Mouse (Mus musculus) limb, embryonic 13.5 days (tissue): ENCODE data around the gene 4933411K16Rik. TPM values are rescaled to one million over a fixed set of nuclear protein-coding genes. Genes with fewer than 3 reads are reported as not detected.

Experiments used
- ATAC-seq: fragments of 200-750 bp; cut with Nextera tagmentation; 2 replicates; pipeline ENCODE4 v1.8.0; 2017; ENCODE audit warnings: low read depth, moderate number of reproducible peaks, moderate TSS enrichment; ENCODE audit not compliant: low FRiP score
- H3K27ac ChIP-seq: fragments of 300-500 bp; sonication (generic); 2 replicates; pipeline ENCODE4 v1.5.1; 2015; ENCODE audit warnings: inconsistent platforms, mild to moderate bottlenecking, moderate library complexity
- H3K27me3 ChIP-seq: fragments of 300-500 bp; sonication (generic); 2 replicates; pipeline ENCODE4 v1.6.1; 2015; ENCODE audit warnings: mild to moderate bottlenecking, inconsistent platforms
- H3K36me3 ChIP-seq: fragments of 300-500 bp; sonication (generic); 2 replicates; pipeline ENCODE4 v1.6.1; 2015; ENCODE audit warnings: inconsistent platforms, mild to moderate bottlenecking, moderate library complexity
- H3K4me1 ChIP-seq: fragments of 300-500 bp; sonication (generic); 2 replicates; pipeline ENCODE4 v1.6.1; 2015; ENCODE audit warnings: inconsistent platforms
- H3K4me2 ChIP-seq: fragments of 300-500 bp; sonication (generic); replicated peaks from 2 replicates; pipeline ENCODE4 v1.6.1; 2015; ENCODE audit warnings: inconsistent platforms, mild to moderate bottlenecking, moderate library complexity
- H3K4me3 ChIP-seq: fragments of 300-500 bp; sonication (generic); 2 replicates; pipeline ENCODE4 v1.5.1; 2015; ENCODE audit warnings: moderate library complexity, mild to moderate bottlenecking, inconsistent platforms
- H3K9ac ChIP-seq: fragments of 300-500 bp; sonication (generic); 2 replicates; pipeline ENCODE4 v1.6.1; 2015; ENCODE audit warnings: mild to moderate bottlenecking, inconsistent platforms
- H3K9me3 ChIP-seq: fragments of 300-500 bp; sonication (generic); 2 replicates; pipeline ENCODE4 v1.6.1; 2016; ENCODE audit warnings: inconsistent platforms
- WGBS: fragments of 180-500 bp; shearing (Covaris S2); methylation state at CpG from one replicate; pipeline ENCODE4 v1.1.7; 2015; 5-methylcytosine and 5-hydroxymethylcytosine counted together
- polyA plus RNA-seq: library from polyadenylated mRNA; unstranded; fragments of >200 nt; fragmentation: Nextera tagmentation; extraction: Ambion mirVana; gene quantifications from 2 replicates; pipeline ENCODE4 v1.2.1, GENCODE M21; 2015

4933411K16Rik gene
- polyA plus RNA-seq, result 0.17 TPM in 1 of 2 replicates, not detected in the other

- Histone ChIP-seq H3K4me3 (no peak within 1 kb of the TSS), H3K4me2 (no peak within 1 kb of the TSS), H3K9ac (no peak within 1 kb of the TSS), H3K27ac (no peak within 1 kb of the TSS), H3K36me3 (no peaks in the 10 kb centered on the region), H3K27me3 (no peaks in the 10 kb centered on the region), H3K4me1 (no peaks in the 10 kb centered on the region), H3K9me3 (no peaks in the 10 kb centered on the region)
- WGBS, result 69% methylated on average over 4 of the region's 4 CpGs
- no peak for ATAC-seq
These were observed at the start of gene 4933411K16Rik for GRCm38 (mm10) chr19:42051948-42052347. Gene 4933411K16Rik (plus strand): TSS chr19:42052248.

- Histone ChIP-seq H3K27me3 (no peaks in the 10 kb centered on the region), H3K4me1 (peaks cover 57% of the 10 kb centered on the region), H3K9me3 (no peaks in the 10 kb centered on the region), H3K9ac (no peak overlapping the region), H3K4me3 (no peak overlapping the region), H3K36me3 (no peaks in the 10 kb centered on the region), H3K27ac (no peak overlapping the region), H3K4me2 (no peak overlapping the region)
- 62% methylated on average over 6 of the region's 6 CpGs for WGBS
- no peak for ATAC-seq
These were observed 47.8 kb upstream of the 4933411K16Rik start for GRCm38 (mm10) chr19:42004258-42004657.

GRCm38 (mm10) chr19:42005616-42006015, 46.4 kb upstream of the 4933411K16Rik start:
- H3K4me1 ChIP-seq, result peaks cover 53% of the 10 kb centered on the region
- H3K27ac ChIP-seq, result no peak overlapping the region
- 72% methylated on average over 3 of the region's 3 CpGs for WGBS
- no peak overlapping the region for H3K4me3 ChIP-seq
- H3K4me2 ChIP-seq, result no peak overlapping the region
- no peak overlapping the region for H3K9ac ChIP-seq
- H3K9me3 ChIP-seq, result no peaks in the 10 kb centered on the region
- no peak for ATAC-seq
- H3K27me3 ChIP-seq, result no peaks in the 10 kb centered on the region
- H3K36me3 ChIP-seq, result no peaks in the 10 kb centered on the region

GRCm38 (mm10) chr19:42006568-42006967, 45.5 kb upstream of the 4933411K16Rik start:
- H3K9me3 ChIP-seq, result no peaks in the 10 kb centered on the region
- WGBS, result 49% methylated on average over 8 of the region's 8 CpGs

GRCm38 (mm10) chr19:42008586-42008985, 43.5 kb upstream of the 4933411K16Rik start:
- no peak overlapping the region for H3K4me3 ChIP-seq
- peaks cover 7% of the 10 kb centered on the region; the same call in 1 of the 2 replicates for H3K36me3 ChIP-seq
- 53% methylated on average over 3 of the region's 3 CpGs for WGBS
- H3K9ac ChIP-seq, result no peak overlapping the region
- H3K4me2 ChIP-seq, result no peak overlapping the region
- ATAC-seq, result no peak
- peaks cover 39% of the 10 kb centered on the region for H3K4me1 ChIP-seq
- H3K27me3 ChIP-seq, result no peaks in the 10 kb centered on the region
- H3K9me3 ChIP-seq, result no peaks in the 10 kb centered on the region
- peak overlapping the region; percentile 29; the same call in 1 of the 2 replicates for H3K27ac ChIP-seq

More at GRCm38 (mm10) chr19:42006568-42006967, 45.5 kb upstream of the 4933411K16Rik start:
- peaks cover under 1% of the 10 kb centered on the region; the same call in 1 of the 2 replicates for H3K36me3 ChIP-seq
- no peak overlapping the region for H3K9ac ChIP-seq
- no peak overlapping the region for H3K27ac ChIP-seq
- no peaks in the 10 kb centered on the region for H3K27me3 ChIP-seq
- no peak for ATAC-seq
- H3K4me3 ChIP-seq, result no peak overlapping the region
- H3K4me1 ChIP-seq, result peaks cover 43% of the 10 kb centered on the region
- H3K4me2 ChIP-seq, result no peak overlapping the region

- H3K27me3 ChIP-seq, result no peaks in the 10 kb centered on the region
- ATAC-seq, result no peak
- no peak overlapping the region for H3K4me3 ChIP-seq
- H3K9ac ChIP-seq, result no peak overlapping the region
- peaks cover 7% of the 10 kb centered on the region; the same call in 1 of the 2 replicates for H3K36me3 ChIP-seq
- peaks cover 40% of the 10 kb centered on the region for H3K4me1 ChIP-seq
- H3K4me2 ChIP-seq, result no peak overlapping the region
- WGBS, result 27% methylated on average over 7 of the region's 7 CpGs
- H3K9me3 ChIP-seq, result no peaks in the 10 kb centered on the region
- H3K27ac ChIP-seq, result peak overlapping the region; percentile 29; the same call in 1 of the 2 replicates
These were observed 43.0 kb upstream of the 4933411K16Rik start for GRCm38 (mm10) chr19:42009067-42009466.

- Histone ChIP-seq H3K4me2 (no peak overlapping the region), H3K4me1 (peaks cover 45% of the 10 kb centered on the region), H3K27me3 (no peaks in the 10 kb centered on the region), H3K9ac (no peak overlapping the region), H3K27ac (no peak overlapping the region), H3K36me3 (peaks cover 7% of the 10 kb centered on the region; the same call in 1 of the 2 replicates), H3K4me3 (no peak overlapping the region), H3K9me3 (no peaks in the 10 kb centered on the region)
- ATAC-seq, result no peak
- WGBS, result 71% methylated on average over 4 of the region's 4 CpGs
These were observed 41.6 kb upstream of the 4933411K16Rik start for GRCm38 (mm10) chr19:42010436-42010835.

GRCm38 (mm10) chr19:42011123-42011522, 40.9 kb upstream of the 4933411K16Rik start:
- H3K27me3 ChIP-seq, result no peaks in the 10 kb centered on the region
- H3K9me3 ChIP-seq, result no peaks in the 10 kb centered on the region
- no peak overlapping the region for H3K4me3 ChIP-seq
- peaks cover 7% of the 10 kb centered on the region; the same call in 1 of the 2 replicates for H3K36me3 ChIP-seq
- peaks cover 45% of the 10 kb centered on the region for H3K4me1 ChIP-seq
- no peak overlapping the region for H3K9ac ChIP-seq
- no peak overlapping the region for H3K4me2 ChIP-seq
- WGBS, result 81% methylated on average over 7 of the region's 7 CpGs
- no peak overlapping the region for H3K27ac ChIP-seq
- no peak for ATAC-seq

GRCm38 (mm10) chr19:42014231-42014825, 37.7 kb upstream of the 4933411K16Rik start:
- H3K4me1 ChIP-seq, result peaks cover 52% of the 10 kb centered on the region

GRCm38 (mm10) chr19:42015001-42015400, 37.0 kb upstream of the 4933411K16Rik start:
- Histone ChIP-seq H3K9ac (no peak overlapping the region), H3K36me3 (peaks cover 7% of the 10 kb centered on the region; the same call in 1 of the 2 replicates), H3K27me3 (no peaks in the 10 kb centered on the region), H3K4me1 (peaks cover 46% of the 10 kb centered on the region), H3K4me3 (no peak overlapping the region), H3K4me2 (no peak overlapping the region), H3K9me3 (no peaks in the 10 kb centered on the region), H3K27ac (no peak overlapping the region)
- no peak for ATAC-seq
- 84% methylated on average over 6 of the region's 6 CpGs for WGBS

More at GRCm38 (mm10) chr19:42014231-42014825, 37.7 kb upstream of the 4933411K16Rik start:
- no peak for ATAC-seq
- Histone ChIP-seq H3K9me3 (no peaks in the 10 kb centered on the region), H3K36me3 (peaks cover 7% of the 10 kb centered on the region; the same call in 1 of the 2 replicates), H3K9ac (no peak overlapping the region), H3K4me2 (no peak overlapping the region), H3K27me3 (no peaks in the 10 kb centered on the region), H3K27ac (no peak overlapping the region), H3K4me3 (no peak overlapping the region)
- 80% methylated on average over 3 of the region's 3 CpGs for WGBS

- H3K4me3 ChIP-seq, result no peak overlapping the region
- no peaks in the 10 kb centered on the region for H3K9me3 ChIP-seq
- no peaks in the 10 kb centered on the region for H3K27me3 ChIP-seq
- peak overlapping the region; percentile 75 for H3K27ac ChIP-seq
- H3K9ac ChIP-seq, result peak overlapping the region; percentile 39; the same call in 1 of the 2 replicates
- WGBS, result 65% methylated on average over 4 of the region's 4 CpGs
- H3K36me3 ChIP-seq, result peaks cover 7% of the 10 kb centered on the region; the same call in 1 of the 2 replicates
- H3K4me2 ChIP-seq, result no peak overlapping the region
- no peak for ATAC-seq
- H3K4me1 ChIP-seq, result peaks cover 47% of the 10 kb centered on the region
These were observed 35.8 kb upstream of the 4933411K16Rik start for GRCm38 (mm10) chr19:42016251-42016650.

GRCm38 (mm10) chr19:42016840-42017239, 35.2 kb upstream of the 4933411K16Rik start:
- peak overlapping the region; percentile 39 for H3K9ac ChIP-seq
- no peaks in the 10 kb centered on the region for H3K9me3 ChIP-seq
- ATAC-seq, result 0 out of 2 replicates have a peak, but pooled peaks have one; percentile 18
- no peak overlapping the region for H3K4me2 ChIP-seq
- WGBS, result 49% methylated on average over 5 of the region's 5 CpGs
- peaks cover 3% of the 10 kb centered on the region; the same call in 1 of the 2 replicates for H3K36me3 ChIP-seq
- no peak overlapping the region for H3K4me3 ChIP-seq
- peaks cover 51% of the 10 kb centered on the region for H3K4me1 ChIP-seq
- H3K27me3 ChIP-seq, result no peaks in the 10 kb centered on the region
- H3K27ac ChIP-seq, result peak overlapping the region; percentile 88
